Mouse (Mus musculus) skeletal muscle tissue, postnatal 0 days (tissue): ENCODE data around the gene D3Ertd254e. TPM values are rescaled to one million over a fixed set of nuclear protein-coding genes. Genes with fewer than 3 reads are reported as not detected.

Experiments used
- polyA plus RNA-seq: library from polyadenylated mRNA; unstranded; fragments of >200 nt; fragmentation: Nextera tagmentation; extraction: Ambion mirVana; gene quantifications from 2 replicates; pipeline ENCODE4 v1.2.1, GENCODE M21; 2015

D3Ertd254e gene
- polyA plus RNA-seq: 2.9 and 3.1 TPM in 2 replicates

GRCm38 (mm10) chr3:36150934-36151686 lies at the start of gene D3Ertd254e:
D3Ertd254e (plus strand) TSS chr3:36151017.

Other genes with a start within 250 kb of the D3Ertd254e start
- 70.1 and 80.8 TPM in 2 replicates for gene Dcun1d1, start 213.6 kb upstream of the D3Ertd254e start, polyA plus RNA-seq
- gene Mccc1, start 150.3 kb upstream of the D3Ertd254e start, polyA plus RNA-seq: 18.9 and 40.0 TPM in 2 replicates
- gene Ccdc144b, start 97.5 kb upstream of the D3Ertd254e start, polyA plus RNA-seq: 0.41 TPM in 1 of 2 replicates, not detected in the other
- gene Acad9, start 85.0 kb upstream of the D3Ertd254e start, polyA plus RNA-seq: 45.1 and 53.7 TPM in 2 replicates
- gene Qrfpr, start 71.3 kb downstream of the D3Ertd254e start, polyA plus RNA-seq: 0.07 and 0.18 TPM in 2 replicates